Comparison of ENCODE assay signal across 8 mouse cellular contexts in the genomic region with DNA sequence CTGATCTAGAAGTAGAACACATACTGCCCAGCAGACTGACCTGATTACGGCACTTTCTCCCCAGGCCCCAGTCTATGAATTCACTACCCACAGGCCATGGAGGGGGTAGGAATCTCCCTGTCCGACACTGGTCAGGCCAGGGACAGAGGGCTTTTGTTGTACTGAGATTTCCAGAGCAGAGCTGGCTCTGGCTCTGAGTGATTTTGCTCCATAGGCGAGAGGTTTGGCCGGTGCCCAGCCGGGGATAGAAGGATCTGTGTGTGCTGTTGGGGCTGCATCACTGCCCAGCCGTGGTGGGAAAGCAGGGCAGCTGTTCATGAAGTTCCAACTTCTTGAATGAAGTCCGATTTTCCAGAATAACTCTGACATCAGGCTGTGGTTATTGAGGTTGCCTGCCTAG. TPM values are rescaled to one million over a fixed set of nuclear protein-coding genes. Genes with fewer than 3 reads are reported as not detected.
DNase-seq lines count a peak whose midpoint lies in the region; ATAC-seq lines count a peak whose summit lies in the region.

No protein-coding gene starts in this region.

- H3K9me3 ChIP-seq in midbrain, embryonic 14.5 days (ENCODE audit: control insufficient read depth, low read length): no peaks in the 10 kb centered on the region
- no peaks in the 10 kb centered on the region for H3K9me3 ChIP-seq in midbrain, embryonic 11.5 days (ENCODE audit: control insufficient read depth, low read length)
- no peaks in the 10 kb centered on the region for H3K9me3 ChIP-seq in intestine, embryonic 15.5 days
- H3K9me3 ChIP-seq in liver, embryonic 12.5 days (replicated peaks): no peaks in the 10 kb centered on the region

- no peak overlapping the region for H3K9ac ChIP-seq in midbrain, embryonic 14.5 days (replicated peaks; ENCODE audit: low read length)
- no peak overlapping the region for H3K9ac ChIP-seq in midbrain, embryonic 11.5 days (ENCODE audit: low read length)
- H3K9ac ChIP-seq in intestine, embryonic 15.5 days: no peak overlapping the region
- peak overlapping the region; percentile 73 for H3K9ac ChIP-seq in liver, embryonic 12.5 days

- peak; percentile 63 for DNase-seq in midbrain, embryonic 14.5 days
- no peak for DNase-seq in midbrain, embryonic 11.5 days (ENCODE audit: low spot score, missing footprints)
- DNase-seq in frontal cortex, postnatal 10 days (ENCODE audit: low spot score in 2 of 2): peak; percentile 63 to 70
- peak; percentile 36 for DNase-seq in right cerebral cortex, postnatal 25 days
- DNase-seq in MN1 (ENCODE audit: low spot score): no peak
- DNase-seq in adrenal gland, adult 8-10 months: no peak

- H3K36me3 ChIP-seq in midbrain, embryonic 14.5 days (ENCODE audit: control insufficient read depth, insufficient read depth, low read length): no peaks in the 10 kb centered on the region
- no peaks in the 10 kb centered on the region for H3K36me3 ChIP-seq in midbrain, embryonic 11.5 days (ENCODE audit: control insufficient read depth, insufficient read depth, low read length)
- H3K36me3 ChIP-seq in intestine, embryonic 15.5 days: no peaks in the 10 kb centered on the region
- H3K36me3 ChIP-seq in liver, embryonic 12.5 days: no peaks in the 10 kb centered on the region

- H3K4me2 ChIP-seq in midbrain, embryonic 14.5 days (ENCODE audit: low read length): no peak overlapping the region
- no peak overlapping the region for H3K4me2 ChIP-seq in midbrain, embryonic 11.5 days
- H3K4me2 ChIP-seq in intestine, embryonic 15.5 days (replicated peaks): no peak overlapping the region
- H3K4me2 ChIP-seq in liver, embryonic 12.5 days: peak overlapping the region; percentile 66

- H3K27ac ChIP-seq in midbrain, embryonic 14.5 days (replicated peaks; ENCODE audit: low read depth, low read length): peak overlapping the region; percentile 32; the same call in 1 of the 2 replicates
- no peak overlapping the region for H3K27ac ChIP-seq in midbrain, embryonic 11.5 days (ENCODE audit: low read depth, low read length)
- H3K27ac ChIP-seq in intestine, embryonic 15.5 days: no peak overlapping the region
- peak overlapping the region; percentile 99 for H3K27ac ChIP-seq in liver, embryonic 12.5 days

- H3K4me3 ChIP-seq in midbrain, embryonic 14.5 days (replicated peaks; ENCODE audit: low read depth, low read length): no peak overlapping the region
- no peak overlapping the region for H3K4me3 ChIP-seq in midbrain, embryonic 11.5 days (ENCODE audit: low read depth, low read length)
- H3K4me3 ChIP-seq in intestine, embryonic 15.5 days (replicated peaks): no peak overlapping the region
- H3K4me3 ChIP-seq in liver, embryonic 12.5 days: no peak overlapping the region

- ATAC-seq in midbrain, embryonic 14.5 days (ENCODE audit: low FRiP score, low TSS enrichment): peak; percentile 64
- no peak for ATAC-seq in midbrain, embryonic 11.5 days (ENCODE audit: low FRiP score)
- peak; percentile 35; the same call in 1 of the 2 replicates for ATAC-seq in intestine, embryonic 15.5 days
- ATAC-seq in liver, embryonic 12.5 days: no peak

- no peaks in the 10 kb centered on the region for H3K4me1 ChIP-seq in midbrain, embryonic 14.5 days (ENCODE audit: control insufficient read depth, insufficient read depth, low read length)
- H3K4me1 ChIP-seq in midbrain, embryonic 11.5 days (ENCODE audit: control insufficient read depth, insufficient read depth, low read length): no peaks in the 10 kb centered on the region
- H3K4me1 ChIP-seq in intestine, embryonic 15.5 days (replicated peaks): no peaks in the 10 kb centered on the region
- H3K4me1 ChIP-seq in liver, embryonic 12.5 days: peaks cover 91% of the 10 kb centered on the region

- WGBS in midbrain, embryonic 14.5 days: 62% methylated on average over 7 of the region's 7 CpGs
- 53% methylated on average over 7 of the region's 7 CpGs for WGBS in midbrain, embryonic 11.5 days
- 51% methylated on average over 7 of the region's 7 CpGs for WGBS in intestine, embryonic 15.5 days
- 66% methylated on average over 7 of the region's 7 CpGs for WGBS in liver, embryonic 12.5 days (ENCODE audit: insufficient replicate concordance)

- no peaks in the 10 kb centered on the region for H3K27me3 ChIP-seq in midbrain, embryonic 14.5 days (ENCODE audit: control insufficient read depth, insufficient read depth, low read length)
- H3K27me3 ChIP-seq in midbrain, embryonic 11.5 days (ENCODE audit: control insufficient read depth, insufficient read depth, low read length): no peaks in the 10 kb centered on the region
- no peaks in the 10 kb centered on the region for H3K27me3 ChIP-seq in intestine, embryonic 15.5 days (replicated peaks)
- no peaks in the 10 kb centered on the region for H3K27me3 ChIP-seq in liver, embryonic 12.5 days (replicated peaks)

RNA-seq across cellular contexts. Expression of gene Lpcat1, which starts 20.1 kb away (rescaled TPM):
- 74.4 and 76.9 TPM in 2 replicates for polyA plus RNA-seq in midbrain, embryonic 14.5 days (2014; fragmentation: Nextera tagmentation; extraction: Ambion mirVana)
- 52.0 and 53.5 TPM in 2 replicates for polyA plus RNA-seq in midbrain, embryonic 11.5 days (2014; fragmentation: Nextera tagmentation; extraction: Ambion mirVana)
- polyA plus RNA-seq in intestine, embryonic 15.5 days (2015; fragmentation: Nextera tagmentation; extraction: Ambion mirVana): 19.8 and 22.5 TPM in 2 replicates
- 108 and 113 TPM in 2 replicates for polyA plus RNA-seq in liver, embryonic 12.5 days (2016; fragmentation: Nextera tagmentation; extraction: Ambion mirVana)
- 10 to 100 TPM; 16.2 to 26.5 (median 20.5) TPM for total RNA-seq in adrenal gland, adult 8-10 months (2022)

Comparison
In these comparisons a context has a peak if more than half of its experiments do, and no peak if none do; other contexts are left out.
1. ATAC-seq: peak in midbrain, embryonic 14.5 days (single experiment) and intestine, embryonic 15.5 days (single experiment); none in midbrain, embryonic 11.5 days (single experiment) and liver, embryonic 12.5 days (single experiment).
2. DNase-seq: peak in midbrain, embryonic 14.5 days (single experiment), frontal cortex, postnatal 10 days (2 of 2) and right cerebral cortex, postnatal 25 days (single experiment); none in midbrain, embryonic 11.5 days (single experiment), MN1 (single experiment) and adrenal gland, adult 8-10 months (single experiment).
3. H3K27ac ChIP-seq: peak in midbrain, embryonic 14.5 days (single experiment) and liver, embryonic 12.5 days (single experiment); none in midbrain, embryonic 11.5 days (single experiment) and intestine, embryonic 15.5 days (single experiment).